Mouse (Mus musculus): ENCODE data around the gene Defa37.
"Not testable (repeated sequence)": the region's sequence is repeated elsewhere in the genome, so short reads cannot be mapped to it uniquely, and the experiment has no call there.

Gene Defa37

GRCm38 (mm10) chr8:21565086-21565485 is at the start of gene Defa37:
Gene Defa37, plus strand, starts transcription at chr8:21565386.
- DNase-seq (ENCODE audit: low spot score) = not testable (repeated sequence)

- not testable (repeated sequence) for DNase-seq (ENCODE audit: low spot score)
Measured at GRCm38 (mm10) chr8:21528732-21529131, 36.5 kb upstream of the Defa37 start, which contains the start of gene Defa32. Gene Defa32, plus strand, starts transcription at chr8:21529032.

- not testable (repeated sequence) for DNase-seq (ENCODE audit: low spot score)
Measured at GRCm38 (mm10) chr8:21582706-21583105, 17.5 kb downstream of the Defa37 start, which contains the start of gene Defa28. Gene Defa28, plus strand, starts transcription at chr8:21583006.

- not testable (repeated sequence) for DNase-seq (ENCODE audit: low spot score)
Measured at GRCm38 (mm10) chr8:21594408-21594807, 29.2 kb downstream of the Defa37 start, which contains the start of gene Gm7861. Gene Gm7861, minus strand, starts transcription at chr8:21594508.
